Mouse (Mus musculus): ENCODE data around the gene Kcnip2.

- TF ChIP-seq MAX (IDR thresholded peaks at IDR 0.05), result no peak
- TF ChIP-seq CTCF (IDR thresholded peaks at IDR 0.05; ENCODE audit: control insufficient read depth, insufficient read depth, insufficient read length), result no peak
- no peak for TF ChIP-seq MYOG (IDR thresholded peaks at IDR 0.05; ENCODE audit: control insufficient read depth, extremely low read depth, insufficient read length)
Measured at GRCm38 (mm10) chr19:45787450-45787849, 28.4 kb downstream of the Kcnip2 start.

All from C2C12 (cell line).